Mouse (Mus musculus) 3T3-L1 (cell line): ENCODE results near the gene Kcnk15.

Experiments used
- DNase-seq: peaks from one replicate; pipeline ENCODE4 v3.0.0-alpha.2; 2015; ENCODE audit warnings: low read depth, low spot score

The Kcnk15 gene

GRCm38 (mm10) chr2:163853461-163853901, at the start of gene Kcnk15:
Gene Kcnk15, plus strand, starts transcription at chr2:163853651.
- no peak for DNase-seq

- peak; percentile 47 for DNase-seq
These were observed 49.6 kb upstream of the Kcnk15 start for GRCm38 (mm10) chr2:163803838-163804237.

- DNase-seq = no peak
These were observed 44.3 kb upstream of the Kcnk15 start for GRCm38 (mm10) chr2:163809166-163809565.

GRCm38 (mm10) chr2:163809704-163810103, 43.7 kb upstream of the Kcnk15 start:
- no peak for DNase-seq

- DNase-seq = no peak
These were observed 40.4 kb upstream of the Kcnk15 start for GRCm38 (mm10) chr2:163813077-163813476.

GRCm38 (mm10) chr2:163814739-163815465, 38.5 kb upstream of the Kcnk15 start:
- peak; percentile 98 for DNase-seq

GRCm38 (mm10) chr2:163820607-163821006, 32.8 kb upstream of the Kcnk15 start, which contains the start of gene Ccn5:
Gene Ccn5, plus strand, starts transcription at chr2:163820861.
- DNase-seq = peak; percentile 97

- peak; percentile 79 for DNase-seq
These were observed 30.2 kb upstream of the Kcnk15 start for GRCm38 (mm10) chr2:163823248-163823647.

- no peak for DNase-seq
These were observed 29.7 kb upstream of the Kcnk15 start for GRCm38 (mm10) chr2:163823771-163824170.

- no peak for DNase-seq
These were observed 27.6 kb upstream of the Kcnk15 start for GRCm38 (mm10) chr2:163825861-163826260.

GRCm38 (mm10) chr2:163826494-163826893, 27.0 kb upstream of the Kcnk15 start:
- DNase-seq = peak; percentile 63

- no peak for DNase-seq
These were observed 22.3 kb upstream of the Kcnk15 start for GRCm38 (mm10) chr2:163831163-163831562.

- peak; percentile 93 for DNase-seq
These were observed 15.4 kb upstream of the Kcnk15 start for GRCm38 (mm10) chr2:163838043-163838442.

- DNase-seq = no peak
These were observed 13.9 kb upstream of the Kcnk15 start for GRCm38 (mm10) chr2:163839519-163839918.

GRCm38 (mm10) chr2:163842043-163842442, 11.4 kb upstream of the Kcnk15 start:
- DNase-seq = no peak

GRCm38 (mm10) chr2:163857233-163857632, 3.8 kb downstream of the Kcnk15 start:
- no peak for DNase-seq

GRCm38 (mm10) chr2:163858254-163858947, 5.0 kb downstream of the Kcnk15 start:
- no peak for DNase-seq

GRCm38 (mm10) chr2:163865311-163865710, 11.9 kb downstream of the Kcnk15 start:
- no peak for DNase-seq

GRCm38 (mm10) chr2:163866061-163866460, 12.6 kb downstream of the Kcnk15 start:
- no peak for DNase-seq

- DNase-seq = no peak
These were observed 16.3 kb downstream of the Kcnk15 start for GRCm38 (mm10) chr2:163869783-163870182.

GRCm38 (mm10) chr2:163871266-163871665, 17.8 kb downstream of the Kcnk15 start:
- no peak for DNase-seq

- no peak for DNase-seq
These were observed 18.5 kb downstream of the Kcnk15 start for GRCm38 (mm10) chr2:163871906-163872305.

GRCm38 (mm10) chr2:163874877-163875276, 21.4 kb downstream of the Kcnk15 start:
- no peak for DNase-seq
